Mouse (Mus musculus) embryo, embryonic 9.5 days (tissue): ENCODE measurements around the gene Rhox1.
"Not testable (repeated sequence)": the region's sequence is repeated elsewhere in the genome, so short reads cannot be mapped to it uniquely, and the experiment has no call there.

ENCODE experiments used
- DNase-seq: peaks from one replicate; pipeline ENCODE4 v3.0.0-alpha.2; 2017; ENCODE audit errors: extremely low spot score

Rhox1 gene

DNA sequence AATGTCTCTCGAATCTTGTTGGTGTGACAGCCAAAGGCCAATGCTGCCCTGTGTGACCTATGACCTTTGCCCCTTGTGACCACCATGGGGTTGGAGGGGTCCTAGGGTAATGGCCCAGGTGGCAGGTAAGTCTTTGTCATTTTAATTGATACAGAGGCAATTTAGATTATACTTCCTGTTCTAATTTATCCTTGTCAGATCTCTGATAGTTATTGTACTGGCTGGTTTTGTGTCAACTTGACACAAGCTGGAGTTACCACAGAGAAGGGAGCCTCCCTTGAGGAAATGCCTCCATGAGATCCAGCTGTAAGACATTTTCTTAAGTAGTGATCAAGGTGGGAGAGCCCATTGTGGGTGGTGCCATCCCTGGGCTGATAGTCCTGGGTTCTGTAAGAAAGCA, at the start of gene Rhox1:
Rhox1 (minus strand) TSS at position 101 of the 400 bp plus-strand sequence.
- not testable (repeated sequence) for DNase-seq

DNA sequence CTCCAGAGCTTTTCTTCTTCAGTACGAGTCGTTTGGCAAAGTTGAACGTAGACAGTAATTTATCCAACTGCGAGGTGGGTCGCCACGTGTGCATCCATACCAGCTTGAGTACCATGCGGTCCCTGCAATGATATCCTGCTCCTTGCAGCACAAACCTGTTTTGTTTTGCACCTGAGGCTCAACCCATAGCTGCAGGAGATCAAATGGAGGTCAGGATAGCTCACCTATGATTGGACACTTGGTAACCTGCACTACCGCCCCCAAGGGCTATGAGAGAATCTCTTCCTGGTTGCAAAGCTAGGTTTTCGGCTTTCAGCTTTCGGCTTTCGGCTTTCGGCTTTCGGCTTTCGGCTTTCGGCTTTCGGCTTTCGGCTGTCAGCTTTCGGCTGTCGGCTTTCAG, 43.0 kb upstream of the Rhox1 start, which contains the start of gene Rhox4a:
Rhox4a (plus strand) TSS at position 301 of the 400 bp plus-strand sequence.
- not testable (repeated sequence) for DNase-seq

DNA sequence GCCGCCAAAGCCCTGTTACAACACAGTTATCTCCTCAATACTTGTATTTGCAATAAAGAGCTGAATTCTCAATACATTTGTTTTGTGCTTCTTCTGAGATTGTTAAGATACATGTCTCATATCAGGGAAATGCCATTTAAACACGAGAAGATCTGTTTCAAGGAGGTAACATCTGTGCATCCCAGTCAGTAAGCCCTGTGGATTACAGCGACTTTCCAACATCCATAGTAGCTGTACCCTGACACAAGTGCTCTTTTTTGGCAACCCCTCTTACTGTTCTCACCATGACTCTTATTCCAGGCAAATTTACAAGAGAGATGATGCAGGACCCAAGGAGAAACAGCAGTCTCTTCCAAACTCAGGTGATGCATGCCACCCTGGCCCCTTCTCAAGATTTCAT, 27.6 kb upstream of the Rhox1 start, which contains the start of gene Rhox3a:
Rhox3a (plus strand) TSS at position 301 of the 400 bp plus-strand sequence.
- DNase-seq = not testable (repeated sequence)

DNA sequence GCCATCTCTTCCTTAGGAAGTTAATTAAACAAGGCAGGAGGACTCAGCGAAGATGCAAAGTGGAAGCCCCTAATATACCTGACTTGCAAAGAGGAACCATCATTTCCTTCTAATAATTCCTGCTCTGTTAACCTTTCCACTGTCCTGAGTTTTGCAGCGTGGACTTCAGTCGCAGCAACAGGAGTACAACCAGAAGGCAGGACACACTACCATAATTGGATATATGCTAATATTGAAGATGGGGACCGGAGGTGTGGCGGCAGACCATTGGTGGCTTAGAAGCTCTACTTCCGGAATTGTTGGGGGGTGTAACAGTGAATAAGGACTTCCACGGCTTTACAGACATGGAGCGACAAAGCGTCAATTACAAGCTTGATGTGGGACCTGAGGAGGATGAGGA, 22.6 kb upstream of the Rhox1 start, which contains the start of gene Rhox2a:
Rhox2a (plus strand) TSS at position 301 of the 400 bp plus-strand sequence.
- DNase-seq = not testable (repeated sequence)

DNA sequence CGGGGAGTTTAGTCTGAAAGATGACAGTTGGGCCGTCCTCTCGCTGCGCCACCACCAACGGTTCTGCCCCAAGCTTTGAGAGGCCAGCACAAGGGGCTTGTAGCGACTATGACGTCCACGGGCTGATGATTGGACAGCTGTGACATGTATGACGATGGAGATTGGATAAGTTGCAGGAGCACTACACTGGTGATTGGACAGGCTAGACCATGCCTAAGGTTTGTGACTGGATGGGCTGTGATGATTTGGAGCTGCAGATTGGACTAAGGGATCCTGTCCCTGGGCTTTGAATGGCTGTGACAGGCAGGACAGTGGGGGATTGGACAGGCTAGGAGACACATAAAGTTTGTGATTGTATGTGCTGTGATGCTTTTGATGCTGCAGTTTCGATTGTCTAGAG, 11.1 kb downstream of the Rhox1 start, which contains the start of gene Gm9:
Gm9 (minus strand) TSS at position 101 of the 400 bp plus-strand sequence.
- DNase-seq = no peak

DNA sequence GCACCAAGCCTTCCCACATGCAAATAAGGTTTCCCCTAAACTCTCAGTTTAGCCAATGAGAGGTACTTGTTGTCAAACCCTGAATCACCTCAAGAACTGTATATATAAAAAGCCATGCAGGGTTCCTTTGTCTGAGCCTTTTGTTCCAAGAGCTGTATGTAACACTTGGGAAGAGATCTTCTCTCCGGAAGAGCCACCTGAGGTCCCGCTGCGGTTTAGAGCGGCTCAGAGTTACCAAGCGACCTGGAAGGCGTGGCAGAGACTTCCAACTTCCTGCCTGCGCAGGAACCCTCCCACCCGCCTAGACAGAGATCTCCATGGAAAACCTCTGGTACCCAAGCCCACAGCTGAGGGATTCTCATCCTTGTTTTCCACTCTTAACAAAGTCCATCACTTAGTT, 23.4 kb downstream of the Rhox1 start:
- DNase-seq = no peak

DNA sequence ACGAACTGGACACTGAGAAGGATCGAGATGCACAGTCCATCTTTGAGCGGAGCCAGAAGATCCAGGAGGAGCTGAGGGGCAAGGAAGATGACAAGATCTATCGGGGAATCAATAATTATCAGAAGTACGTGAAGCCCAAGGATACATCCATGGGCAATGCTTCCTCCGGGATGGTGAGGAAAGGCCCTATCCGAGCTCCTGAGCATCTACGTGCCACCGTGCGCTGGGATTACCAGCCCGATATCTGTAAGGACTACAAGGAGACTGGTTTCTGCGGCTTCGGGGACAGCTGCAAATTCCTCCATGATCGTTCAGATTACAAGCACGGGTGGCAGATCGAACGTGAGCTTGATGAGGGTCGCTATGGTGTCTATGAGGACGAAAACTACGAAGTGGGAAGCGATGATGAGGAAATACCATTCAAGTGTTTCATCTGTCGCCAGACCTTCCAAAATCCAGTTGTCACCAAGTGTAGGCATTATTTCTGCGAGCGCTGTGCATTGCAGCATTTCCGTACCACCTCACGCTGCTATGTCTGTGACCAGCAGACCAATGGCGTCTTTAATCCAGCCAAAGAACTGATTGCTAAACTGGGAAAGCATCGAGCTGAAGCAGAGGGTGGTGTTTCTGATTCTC, 30.2 kb downstream of the Rhox1 start:
- peak; percentile 14 for DNase-seq

DNA sequence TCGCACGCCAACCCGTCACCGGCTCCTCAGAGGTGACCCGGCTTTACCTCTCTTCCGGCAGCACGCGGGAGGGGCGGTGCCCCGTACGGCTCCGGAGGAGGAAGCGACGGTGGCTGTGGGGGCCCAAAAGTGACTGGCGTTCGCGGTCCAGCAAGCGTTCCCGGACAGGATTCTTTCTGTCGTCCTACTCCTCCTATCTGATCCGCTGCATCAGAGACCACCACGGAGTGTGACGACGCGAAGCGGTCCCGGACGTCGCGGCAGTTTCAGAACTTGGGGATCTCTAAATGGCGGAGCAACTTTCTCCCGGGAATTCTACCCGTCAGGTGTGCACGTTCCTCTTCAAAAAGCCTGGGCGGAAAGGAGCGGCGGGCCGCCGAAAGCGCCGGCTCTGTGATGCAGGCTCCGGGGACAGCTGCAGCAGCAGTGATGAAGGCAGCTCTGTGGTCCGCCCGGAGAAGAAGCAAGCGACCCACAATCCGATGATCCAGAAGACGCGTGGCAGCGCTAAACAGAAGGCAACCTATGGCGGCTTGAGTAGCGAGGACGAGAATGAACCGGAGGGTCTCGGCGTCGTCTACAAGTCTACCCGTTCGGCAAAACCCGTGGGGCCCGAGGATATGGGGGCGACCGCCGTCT, 30.8 kb downstream of the Rhox1 start, which contains the start of the genes Ndufa1 and Rnf113a1:
Ndufa1 (minus strand) TSS at position 59 of the 639 bp plus-strand sequence.
Rnf113a1 (plus strand) TSS at position 141 of the 639 bp plus-strand sequence.
- peak; percentile 77 for DNase-seq

DNA sequence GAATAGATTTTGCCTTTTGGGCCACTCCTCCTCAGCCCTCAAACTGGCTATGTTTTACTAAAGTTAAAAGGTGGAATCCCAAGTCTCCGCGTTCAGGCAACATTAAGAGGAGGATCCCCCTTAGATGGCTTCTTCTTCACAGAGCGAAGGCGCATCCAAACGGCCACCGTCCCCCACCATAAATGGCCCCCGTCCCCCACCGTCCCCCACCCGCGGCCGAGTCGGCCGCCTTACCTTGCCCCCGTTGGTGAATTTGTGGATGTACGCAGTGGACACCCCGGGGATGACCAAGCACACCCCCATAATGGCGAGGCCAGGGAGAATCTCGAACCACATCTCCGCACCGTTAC, 31.3 kb downstream of the Rhox1 start:
- DNase-seq = peak; percentile 1

DNA sequence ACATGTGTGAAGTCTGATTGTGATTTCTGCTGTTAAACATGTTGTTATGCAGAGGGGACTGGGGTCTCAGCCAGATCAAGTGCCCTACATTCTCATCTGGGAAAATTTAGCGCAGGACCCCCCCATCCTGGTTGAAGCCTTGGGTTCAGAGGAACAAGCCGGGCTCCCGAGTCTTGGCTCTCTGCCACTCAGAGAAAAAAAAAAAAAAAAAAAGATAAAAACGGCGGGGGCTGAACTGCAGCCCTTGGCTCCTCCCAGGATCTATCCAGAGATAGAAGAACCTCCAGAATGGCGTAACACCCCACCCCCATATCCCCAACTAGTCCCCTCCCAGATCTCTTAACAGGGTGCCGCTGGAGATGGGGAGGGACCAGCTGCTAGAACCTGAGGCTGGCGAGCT, 37.7 kb downstream of the Rhox1 start:
- DNase-seq = not testable (repeated sequence)

DNA sequence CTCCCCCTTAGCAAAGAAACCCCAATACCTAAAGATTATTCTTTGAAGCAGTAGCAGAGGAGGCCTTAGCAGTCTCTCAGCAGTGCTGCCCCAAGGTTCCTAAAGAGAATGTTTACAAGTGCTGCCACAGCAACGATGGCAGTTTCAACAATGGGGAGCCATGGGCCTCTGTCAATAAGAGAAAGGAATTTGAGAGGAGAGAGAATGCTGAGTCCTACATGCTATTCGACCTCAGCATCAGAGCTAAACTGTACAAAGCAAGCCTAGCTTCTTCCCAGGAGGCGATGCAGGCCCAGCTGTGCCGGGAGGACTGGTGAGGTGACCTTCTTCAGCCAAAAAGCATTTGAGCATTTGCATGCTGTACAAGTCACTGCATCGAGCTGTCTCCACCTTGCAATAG, 53.3 kb downstream of the Rhox1 start, which contains the start of gene Akap14:
Akap14 (minus strand) TSS at position 101 of the 400 bp plus-strand sequence.
- DNase-seq = no peak

DNA sequence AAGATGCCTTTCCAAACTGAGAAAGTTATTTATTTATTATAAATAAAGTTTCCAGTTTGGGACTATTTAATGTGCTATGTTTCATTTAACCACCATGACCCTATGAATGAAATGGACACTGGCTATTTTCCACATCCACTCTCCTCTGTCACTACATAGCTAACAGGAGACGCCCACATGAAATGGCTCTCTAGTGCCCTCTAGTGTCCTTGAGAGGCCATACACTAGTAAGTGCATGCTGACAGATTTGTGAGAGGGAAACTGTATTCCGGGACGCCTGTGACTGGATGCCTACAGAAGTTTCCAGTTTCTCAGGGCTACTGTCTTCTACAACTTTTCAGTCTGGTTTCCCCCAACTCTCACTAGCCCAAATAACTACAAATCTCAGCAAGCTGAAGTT, 55.0 kb downstream of the Rhox1 start:
- DNase-seq = peak; percentile 38
